Mouse (Mus musculus) left cerebral cortex, postnatal 25 days (tissue): Measurements from ENCODE around the gene Rbms2. TPM values are rescaled to one million over a fixed set of nuclear protein-coding genes. Genes with fewer than 3 reads are reported as not detected.
A peak's percentile ranks its signal among the peaks of the same experiment; 100 is the strongest.

Experiments
- DNase-seq, 2 experiments: peaks; one replicate each; pipeline ENCODE4 v3.0.0; 2022; ENCODE audit warnings: low spot score in 2 of 2, mixed read lengths in 1 of 2
- intact Hi-C: fragments of 180-260 bp; cut with DNase I; formaldehyde crosslinking; loops from one replicate; pipeline ENCODE4 v1.15.1; 2025
- total RNA-seq, 2 experiments: library from RNA; stranded (reverse); gene quantifications; 2 replicates each; pipeline ENCODE4 v1.2.3; 2021

The Rbms2 gene
- total RNA-seq, 2 experiments from 2014 or later: 11.3 to 13.5 TPM

GRCm38 (mm10) chr10:128149592-128149991 lies 30.5 kb downstream of the Rbms2 start:
- no peak for DNase-seq

GRCm38 (mm10) chr10:128148789-128149365 lies 31.2 kb downstream of the Rbms2 start:
- DNase-seq: no peak
- intact Hi-C loops: no loop called here

More at GRCm38 (mm10) chr10:128149592-128149991, 30.5 kb downstream of the Rbms2 start:
- intact Hi-C loops: no loop called here

GRCm38 (mm10) chr10:128144961-128145360 lies 35.1 kb downstream of the Rbms2 start:
- DNase-seq: no peak
- intact Hi-C loops: no loop called here

GRCm38 (mm10) chr10:128143659-128144058 lies 36.4 kb downstream of the Rbms2 start:
- DNase-seq: no peak
- intact Hi-C loops: no loop called here

GRCm38 (mm10) chr10:128142165-128142564 lies 37.9 kb downstream of the Rbms2 start:
- DNase-seq: no peak
- intact Hi-C loops: no loop called here

- DNase-seq: peak in 1 of 2 experiments; percentile 40
- intact Hi-C loops: loop anchor here (2.0 kb wide), 1 partner anchor 46 kb away; no protein-coding TSS in a partner anchor
Measured at GRCm38 (mm10) chr10:128140236-128140952, 39.7 kb downstream of the Rbms2 start.

GRCm38 (mm10) chr10:128135374-128135773 lies 44.7 kb downstream of the Rbms2 start:
- intact Hi-C loops: no loop called here

GRCm38 (mm10) chr10:128133650-128134332 lies 46.3 kb downstream of the Rbms2 start:
- peak; percentile 56 to 91 for DNase-seq
- intact Hi-C loops: no loop called here

More at GRCm38 (mm10) chr10:128135374-128135773, 44.7 kb downstream of the Rbms2 start:
- peak in 1 of 2 experiments; percentile 66 for DNase-seq

GRCm38 (mm10) chr10:128131812-128132211 lies 48.3 kb downstream of the Rbms2 start:
- DNase-seq: no peak
- intact Hi-C loops: no loop called here

- intact Hi-C loops: no loop called here
- no peak for DNase-seq
Measured at GRCm38 (mm10) chr10:128131297-128131696, 48.8 kb downstream of the Rbms2 start.

- no peak for DNase-seq
- intact Hi-C loops: no loop called here
Measured at GRCm38 (mm10) chr10:128128143-128128542, 52.0 kb downstream of the Rbms2 start.

- intact Hi-C loops: no loop called here
Measured at GRCm38 (mm10) chr10:128127497-128127896, 52.6 kb downstream of the Rbms2 start.

GRCm38 (mm10) chr10:128125951-128126350 lies 54.1 kb downstream of the Rbms2 start:
- DNase-seq: no peak
- intact Hi-C loops: no loop called here

More at GRCm38 (mm10) chr10:128127497-128127896, 52.6 kb downstream of the Rbms2 start:
- DNase-seq: no peak

GRCm38 (mm10) chr10:128124831-128125230 lies 55.3 kb downstream of the Rbms2 start:
- intact Hi-C loops: no loop called here
- no peak for DNase-seq

GRCm38 (mm10) chr10:128123833-128124232 lies 56.3 kb downstream of the Rbms2 start:
- intact Hi-C loops: no loop called here
- no peak for DNase-seq

- intact Hi-C loops: no loop called here
Measured at GRCm38 (mm10) chr10:128111227-128111626, 68.9 kb downstream of the Rbms2 start.

GRCm38 (mm10) chr10:128110103-128110761 lies 69.9 kb downstream of the Rbms2 start:
- intact Hi-C loops: no loop called here

More at GRCm38 (mm10) chr10:128111227-128111626, 68.9 kb downstream of the Rbms2 start:
- DNase-seq: no peak

GRCm38 (mm10) chr10:128097587-128097971 lies 82.5 kb downstream of the Rbms2 start:
- intact Hi-C loops: loop anchor here (10.0 kb wide), 1 partner anchor 357 kb away; the partner anchor contains the start of gene Smarcc2
- DNase-seq: peak; percentile 55 to 58

More at GRCm38 (mm10) chr10:128110103-128110761, 69.9 kb downstream of the Rbms2 start:
- no peak for DNase-seq

- DNase-seq: peak; percentile 86
- intact Hi-C loops: loop anchor here (1.0 to 10.0 kb wide), 2 partner anchors 79 to 358 kb away; partner anchors contain the start of gene Smarcc2
Measured at GRCm38 (mm10) chr10:128096693-128097586, 83.2 kb downstream of the Rbms2 start.
